Mouse (Mus musculus): ENCODE results near the gene Slc25a47. TPM values are rescaled to one million over a fixed set of nuclear protein-coding genes. Genes with fewer than 3 reads are reported as not detected.

Gene Slc25a47
- polyA plus RNA-seq, 1 experiment from 2014 or later = 16.6 TPM

GRCm38 (mm10) chr12:108827641-108828040 lies 8.2 kb upstream of the Slc25a47 start:
- H3K4me1 ChIP-seq = peaks cover 6% of the 10 kb centered on the region; the same call in 1 of the 2 replicates
- 95% methylated on average over 6 of the region's 6 CpGs for WGBS
- no peak overlapping the region for H3K4me3 ChIP-seq
- H3K9ac ChIP-seq = no peak overlapping the region
- no peak for ATAC-seq (ENCODE audit: insufficient number of reproducible peaks, insufficient read depth, low FRiP score, low TSS enrichment, low read depth)
- H3K27me3 ChIP-seq = no peaks in the 10 kb centered on the region
- H3K36me3 ChIP-seq = peaks cover 29% of the 10 kb centered on the region
- no peak overlapping the region for H3K27ac ChIP-seq
- no peaks in the 10 kb centered on the region for H3K9me3 ChIP-seq
- no peak overlapping the region for H3K4me2 ChIP-seq

- H3K4me3 ChIP-seq = no peak overlapping the region
- no peak overlapping the region for H3K27ac ChIP-seq
- ATAC-seq (ENCODE audit: insufficient number of reproducible peaks, insufficient read depth, low FRiP score, low TSS enrichment, low read depth) = no peak
- H3K27me3 ChIP-seq = no peaks in the 10 kb centered on the region
- peaks cover 14% of the 10 kb centered on the region for H3K4me1 ChIP-seq
- no peaks in the 10 kb centered on the region for H3K9me3 ChIP-seq
- H3K36me3 ChIP-seq = peaks cover 29% of the 10 kb centered on the region
- WGBS = 65% methylated on average over 5 of the region's 5 CpGs
- no peak overlapping the region for H3K4me2 ChIP-seq
- no peak overlapping the region for H3K9ac ChIP-seq
Observed at GRCm38 (mm10) chr12:108829636-108830035, 6.2 kb upstream of the Slc25a47 start.

- no peak for ATAC-seq (ENCODE audit: insufficient number of reproducible peaks, insufficient read depth, low FRiP score, low TSS enrichment, low read depth)
- no peak overlapping the region for H3K4me2 ChIP-seq
- H3K9ac ChIP-seq = no peak overlapping the region
- peaks cover 27% of the 10 kb centered on the region for H3K36me3 ChIP-seq
- 81% methylated on average over 6 of the region's 6 CpGs for WGBS
- no peaks in the 10 kb centered on the region for H3K27me3 ChIP-seq
- H3K27ac ChIP-seq = no peak overlapping the region
- H3K4me3 ChIP-seq = no peak overlapping the region
- H3K9me3 ChIP-seq = no peaks in the 10 kb centered on the region
- H3K4me1 ChIP-seq = peaks cover 21% of the 10 kb centered on the region
Observed at GRCm38 (mm10) chr12:108830358-108830757, 5.5 kb upstream of the Slc25a47 start.

GRCm38 (mm10) chr12:108831966-108832643 lies 3.7 kb upstream of the Slc25a47 start:
- no peak overlapping the region for H3K4me3 ChIP-seq
- WGBS = 69% methylated on average over 9 of the region's 9 CpGs
- no peak for ATAC-seq (ENCODE audit: insufficient number of reproducible peaks, insufficient read depth, low FRiP score, low TSS enrichment, low read depth)

GRCm38 (mm10) chr12:108832851-108833250 lies 3.0 kb upstream of the Slc25a47 start:
- no peak overlapping the region for H3K27ac ChIP-seq
- no peak overlapping the region for H3K4me2 ChIP-seq
- WGBS = 88% methylated on average over 8 of the region's 8 CpGs
- no peak overlapping the region for H3K9ac ChIP-seq
- peaks cover 7% of the 10 kb centered on the region for H3K36me3 ChIP-seq
- H3K9me3 ChIP-seq = no peaks in the 10 kb centered on the region
- peaks cover 35% of the 10 kb centered on the region for H3K4me1 ChIP-seq
- no peak overlapping the region for H3K4me3 ChIP-seq
- ATAC-seq (ENCODE audit: insufficient number of reproducible peaks, insufficient read depth, low FRiP score, low TSS enrichment, low read depth) = no peak
- no peaks in the 10 kb centered on the region for H3K27me3 ChIP-seq

More at GRCm38 (mm10) chr12:108831966-108832643, 3.7 kb upstream of the Slc25a47 start:
- Histone ChIP-seq H3K4me2 (no peak overlapping the region), H3K27ac (no peak overlapping the region), H3K4me1 (peaks cover 28% of the 10 kb centered on the region), H3K9me3 (no peaks in the 10 kb centered on the region), H3K9ac (no peak overlapping the region), H3K27me3 (no peaks in the 10 kb centered on the region), H3K36me3 (peaks cover 12% of the 10 kb centered on the region)

- H3K27me3 ChIP-seq = no peaks in the 10 kb centered on the region
- no peak overlapping the region for H3K9ac ChIP-seq
- ATAC-seq (ENCODE audit: insufficient number of reproducible peaks, insufficient read depth, low FRiP score, low TSS enrichment, low read depth) = no peak
- H3K27ac ChIP-seq = no peak overlapping the region
- H3K9me3 ChIP-seq = no peaks in the 10 kb centered on the region
- no peak overlapping the region for H3K4me2 ChIP-seq
- H3K4me3 ChIP-seq = no peak overlapping the region
- peaks cover 41% of the 10 kb centered on the region for H3K4me1 ChIP-seq
- peaks cover 8% of the 10 kb centered on the region; the same call in 1 of the 2 replicates for H3K36me3 ChIP-seq
- WGBS = 89% methylated on average over 3 of the region's 3 CpGs
Observed at GRCm38 (mm10) chr12:108833408-108833807, 2.4 kb upstream of the Slc25a47 start.

GRCm38 (mm10) chr12:108834337-108834736 lies 1.5 kb upstream of the Slc25a47 start:
- H3K27me3 ChIP-seq = no peaks in the 10 kb centered on the region
- peak overlapping the region; percentile 73; the same call in 1 of the 2 replicates for H3K4me3 ChIP-seq
- H3K9me3 ChIP-seq = no peaks in the 10 kb centered on the region
- H3K9ac ChIP-seq = no peak overlapping the region
- H3K4me2 ChIP-seq = peak overlapping the region; percentile 97
- no peak for ATAC-seq (ENCODE audit: insufficient number of reproducible peaks, insufficient read depth, low FRiP score, low TSS enrichment, low read depth)
- peaks cover 44% of the 10 kb centered on the region for H3K4me1 ChIP-seq
- H3K27ac ChIP-seq = no peak overlapping the region
- WGBS = 78% methylated on average over 3 of the region's 3 CpGs
- peaks cover 9% of the 10 kb centered on the region; the same call in 1 of the 2 replicates for H3K36me3 ChIP-seq

GRCm38 (mm10) chr12:108834786-108835185 lies 1.1 kb upstream of the Slc25a47 start:
- Histone ChIP-seq H3K4me3 (peak overlapping the region; percentile 73), H3K27me3 (no peaks in the 10 kb centered on the region), H3K4me2 (peak overlapping the region; percentile 97), H3K4me1 (peaks cover 47% of the 10 kb centered on the region), H3K9ac (peak overlapping the region; percentile 90), H3K9me3 (no peaks in the 10 kb centered on the region), H3K36me3 (peaks cover 9% of the 10 kb centered on the region; the same call in 1 of the 2 replicates), H3K27ac (no peak overlapping the region)
- 34% methylated on average over 5 of the region's 5 CpGs for WGBS
- ATAC-seq (ENCODE audit: insufficient number of reproducible peaks, insufficient read depth, low FRiP score, low TSS enrichment, low read depth) = no peak

- no peak for ATAC-seq (ENCODE audit: insufficient number of reproducible peaks, insufficient read depth, low FRiP score, low TSS enrichment, low read depth)
- Histone ChIP-seq H3K4me2 (peak overlapping the region; percentile 97), H3K27ac (no peak overlapping the region), H3K4me1 (peaks cover 48% of the 10 kb centered on the region), H3K27me3 (no peaks in the 10 kb centered on the region), H3K9ac (peak overlapping the region; percentile 90), H3K4me3 (peak overlapping the region; percentile 73), H3K9me3 (no peaks in the 10 kb centered on the region), H3K36me3 (peaks cover 9% of the 10 kb centered on the region; the same call in 1 of the 2 replicates)
- WGBS = 1% methylated on average over 51 of the region's 51 CpGs
Observed at GRCm38 (mm10) chr12:108835208-108835839, 522 bp upstream of the Slc25a47 start.

GRCm38 (mm10) chr12:108836722-108837121 lies 876 bp downstream of the Slc25a47 start:
- Histone ChIP-seq H3K4me1 (peaks cover 48% of the 10 kb centered on the region), H3K9ac (peak overlapping the region; percentile 90), H3K27ac (peak overlapping the region; percentile 85), H3K27me3 (no peaks in the 10 kb centered on the region), H3K9me3 (no peaks in the 10 kb centered on the region), H3K36me3 (peaks cover 21% of the 10 kb centered on the region), H3K4me2 (peak overlapping the region; percentile 97), H3K4me3 (peak overlapping the region; percentile 73)
- WGBS = 46% methylated on average over 7 of the region's 7 CpGs
- ATAC-seq (ENCODE audit: insufficient number of reproducible peaks, insufficient read depth, low FRiP score, low TSS enrichment, low read depth) = no peak

GRCm38 (mm10) chr12:108841181-108841580 lies 5.3 kb downstream of the Slc25a47 start:
- Histone ChIP-seq H3K4me1 (peaks cover 27% of the 10 kb centered on the region), H3K9ac (no peak overlapping the region), H3K36me3 (peaks cover 60% of the 10 kb centered on the region), H3K27ac (no peak overlapping the region), H3K27me3 (no peaks in the 10 kb centered on the region), H3K4me2 (no peak overlapping the region), H3K9me3 (no peaks in the 10 kb centered on the region), H3K4me3 (no peak overlapping the region)
- no peak for ATAC-seq (ENCODE audit: insufficient number of reproducible peaks, insufficient read depth, low FRiP score, low TSS enrichment, low read depth)
- WGBS = 82% methylated on average over 6 of the region's 6 CpGs

GRCm38 (mm10) chr12:108842663-108843062 lies 6.8 kb downstream of the Slc25a47 start:
- H3K4me2 ChIP-seq = no peak overlapping the region
- peaks cover 66% of the 10 kb centered on the region for H3K36me3 ChIP-seq
- no peak overlapping the region for H3K9ac ChIP-seq
- H3K4me3 ChIP-seq = no peak overlapping the region
- no peaks in the 10 kb centered on the region for H3K9me3 ChIP-seq
- H3K4me1 ChIP-seq = peaks cover 14% of the 10 kb centered on the region
- no peak for ATAC-seq (ENCODE audit: insufficient number of reproducible peaks, insufficient read depth, low FRiP score, low TSS enrichment, low read depth)
- no peak overlapping the region for H3K27ac ChIP-seq
- 85% methylated on average over 7 of the region's 7 CpGs for WGBS
- no peaks in the 10 kb centered on the region for H3K27me3 ChIP-seq
